Mouse (Mus musculus) heart, postnatal 0 days (tissue): ENCODE data around the gene Cycs. TPM values are rescaled to one million over a fixed set of nuclear protein-coding genes. Genes with fewer than 3 reads are reported as not detected.

Experiments
- ATAC-seq: fragments of 200-750 bp; cut with Nextera tagmentation; 2 replicates; pipeline ENCODE4 v1.8.0; 2017; ENCODE audit warnings: low read depth, moderate number of reproducible peaks, moderate library complexity; ENCODE audit not compliant: insufficient read depth
- DNase-seq: peaks from one replicate; pipeline ENCODE4 v3.0.0-alpha.2; 2016; ENCODE audit warnings: low spot score
- H3K27ac ChIP-seq: fragments of 300-500 bp; sonication (generic); 2 replicates; pipeline ENCODE4 v1.5.1; 2014; ENCODE audit warnings: low read depth, mild to moderate bottlenecking
- H3K27me3 ChIP-seq: fragments of 300-500 bp; sonication (generic); 2 replicates; pipeline ENCODE4 v1.6.1; 2014; ENCODE audit warnings: low read length, mixed read lengths; ENCODE audit not compliant: control insufficient read depth, insufficient read depth
- H3K36me3 ChIP-seq: fragments of 300-500 bp; sonication (generic); replicated peaks from 2 replicates; pipeline ENCODE4 v1.6.1; 2014; ENCODE audit warnings: low read length, mixed read lengths; ENCODE audit not compliant: control insufficient read depth, insufficient read depth
- H3K4me1 ChIP-seq: fragments of 300-500 bp; sonication (generic); 2 replicates; pipeline ENCODE4 v1.6.1; 2014; ENCODE audit warnings: antibody characterized with exemption; ENCODE audit not compliant: control insufficient read depth, insufficient read depth
- H3K4me2 ChIP-seq: fragments of 300-500 bp; sonication (generic); 2 replicates; pipeline ENCODE4 v1.6.1; 2014; ENCODE audit warnings: low read depth, mild to moderate bottlenecking, low read length, moderate library complexity
- H3K4me3 ChIP-seq: fragments of 300-500 bp; sonication (generic); 2 replicates; pipeline ENCODE4 v1.5.1; 2014; ENCODE audit warnings: low read depth, low read length
- H3K9ac ChIP-seq: fragments of 300-500 bp; sonication (generic); replicated peaks from 2 replicates; pipeline ENCODE4 v1.6.1; 2014; ENCODE audit warnings: low read depth, low read length, mixed read lengths
- H3K9me3 ChIP-seq: fragments of 300-500 bp; sonication (generic); replicated peaks from 2 replicates; pipeline ENCODE4 v1.6.1; 2016; ENCODE audit warnings: low read length; ENCODE audit not compliant: control insufficient read depth
- CTCF ChIP-seq: IDR thresholded peaks from 2 replicates; pipeline ENCODE4 v1.5.1; 2016; ENCODE audit warnings: antibody characterized with exemption, control low read depth, low read depth
- EP300 ChIP-seq: IDR thresholded peaks from 2 replicates; pipeline ENCODE4 v1.6.1; 2016; ENCODE audit warnings: antibody characterized with exemption, low read depth
- WGBS: fragments of 180-500 bp; shearing (Covaris S2); extraction: QIAGEN DNeasy Blood & Tissue Kit; methylation state at CpG from one replicate; pipeline ENCODE4 v1.1.7; 2014; 5-methylcytosine and 5-hydroxymethylcytosine counted together
- polyA plus RNA-seq: library from polyadenylated mRNA; unstranded; fragments of >200 nt; fragmentation: Nextera tagmentation; extraction: Ambion mirVana; gene quantifications from 2 replicates; pipeline ENCODE4 v1.2.1, GENCODE M21; 2015
- total RNA-seq: library from RNA; depleted of rRNA; stranded (reverse); fragments of >200 nt; gene quantifications from 2 replicates; pipeline ENCODE4 v1.2.3, GENCODE M21; 2014; ENCODE audit warnings: low replicate concordance

Gene Cycs
- total and polyA plus RNA-seq, 2 experiments from 2014 or later = 87.9 to 391 TPM

GRCm38 (mm10) chr6:50571661-50572060 lies 5.3 kb upstream of the Cycs start:
- Histone ChIP-seq H3K9me3 (no peaks in the 10 kb centered on the region), H3K4me3 (no peak overlapping the region), H3K4me1 (peaks cover 9% of the 10 kb centered on the region; the same call in 1 of the 2 replicates), H3K27ac (no peak overlapping the region), H3K9ac (no peak overlapping the region), H3K27me3 (no peaks in the 10 kb centered on the region), H3K36me3 (no peaks in the 10 kb centered on the region), H3K4me2 (no peak overlapping the region)
- ATAC-seq (no peak), DNase-seq (no peak)
- no peak for TF ChIP-seq CTCF
- no peak for TF ChIP-seq EP300
- WGBS = 65% methylated on average over 1 of the region's 1 CpGs

DNA sequence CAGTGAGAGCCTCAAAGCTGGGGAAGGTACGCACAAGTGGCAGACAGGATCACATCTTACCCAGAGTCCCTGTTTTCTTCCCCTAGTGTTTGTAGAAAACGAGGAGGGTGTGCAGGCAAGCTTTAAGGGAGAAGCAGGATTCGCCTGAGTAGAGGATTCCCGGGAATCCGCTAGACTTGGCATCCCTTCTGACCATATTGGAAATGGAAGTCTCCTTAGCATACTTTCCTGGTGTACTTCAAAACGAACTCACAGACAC lies 588 bp upstream of the Cycs start:
- Histone ChIP-seq H3K4me1 (peaks cover 13% of the 10 kb centered on the region; the same call in 1 of the 2 replicates), H3K27ac (peak overlapping the region; percentile 95), H3K9ac (peak overlapping the region; percentile 82), H3K9me3 (no peaks in the 10 kb centered on the region), H3K4me3 (peak overlapping the region; percentile 93), H3K4me2 (peak overlapping the region; percentile 74), H3K27me3 (no peaks in the 10 kb centered on the region), H3K36me3 (peaks cover 16% of the 10 kb centered on the region)
- DNase-seq (no peak), ATAC-seq (peak; percentile 1; the same call in 1 of the 2 replicates)
- WGBS = 3% methylated on average over 6 of the region's 6 CpGs
- TF ChIP-seq CTCF = no peak
- TF ChIP-seq EP300 = no peak

GRCm38 (mm10) chr6:50563651-50564050 lies 2.7 kb downstream of the Cycs start:
- TF ChIP-seq CTCF = no peak
- no peak overlapping the region for H3K4me2 ChIP-seq
- 95% methylated on average over 3 of the region's 3 CpGs for WGBS
- H3K4me1 ChIP-seq = peaks cover 13% of the 10 kb centered on the region; the same call in 1 of the 2 replicates
- no peaks in the 10 kb centered on the region for H3K9me3 ChIP-seq
- no peak overlapping the region for H3K9ac ChIP-seq
- no peaks in the 10 kb centered on the region for H3K27me3 ChIP-seq
- peaks cover 16% of the 10 kb centered on the region for H3K36me3 ChIP-seq
- no peak for DNase-seq
- no peak for ATAC-seq
- H3K4me3 ChIP-seq = no peak overlapping the region
- H3K27ac ChIP-seq = no peak overlapping the region

GRCm38 (mm10) chr6:50562421-50562820 lies 3.9 kb downstream of the Cycs start:
- H3K4me3 ChIP-seq = no peak overlapping the region
- H3K9ac ChIP-seq = no peak overlapping the region
- DNase-seq (no peak), ATAC-seq (no peak)
- TF ChIP-seq EP300 (no peak), CTCF (no peak)
- H3K4me1 ChIP-seq = peaks cover 8% of the 10 kb centered on the region; the same call in 1 of the 2 replicates
- H3K9me3 ChIP-seq = no peaks in the 10 kb centered on the region
- no peaks in the 10 kb centered on the region for H3K27me3 ChIP-seq
- no peak overlapping the region for H3K27ac ChIP-seq
- H3K4me2 ChIP-seq = no peak overlapping the region
- H3K36me3 ChIP-seq = peaks cover 16% of the 10 kb centered on the region
- WGBS = 88% methylated on average over 4 of the region's 4 CpGs

DNA sequence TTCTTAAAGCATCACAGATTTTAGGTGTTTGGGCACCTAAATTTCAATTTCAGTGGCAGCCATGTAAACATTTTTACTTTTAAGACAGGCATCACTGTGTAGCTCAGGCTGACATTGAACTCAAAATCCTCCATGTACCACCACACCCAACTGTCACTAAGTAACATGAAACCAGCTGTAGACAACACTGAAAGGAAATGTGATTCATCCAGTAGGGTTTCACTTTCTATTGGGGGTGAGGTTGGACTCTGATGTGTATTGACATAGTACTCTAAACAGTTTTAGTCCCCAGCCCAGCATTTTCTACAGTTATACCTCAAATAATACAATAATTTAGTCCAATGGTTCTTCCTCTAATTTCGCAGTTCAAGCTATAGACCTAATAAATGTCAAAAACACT lies 5.6 kb downstream of the Cycs start:
- Histone ChIP-seq H3K27me3 (no peaks in the 10 kb centered on the region), H3K4me2 (no peak overlapping the region), H3K9me3 (no peaks in the 10 kb centered on the region), H3K36me3 (peaks cover 16% of the 10 kb centered on the region), H3K27ac (no peak overlapping the region), H3K9ac (no peak overlapping the region), H3K4me3 (no peak overlapping the region), H3K4me1 (peaks cover 4% of the 10 kb centered on the region; the same call in 1 of the 2 replicates)
- ATAC-seq (no peak), DNase-seq (no peak)
- TF ChIP-seq CTCF = no peak
- no peak for TF ChIP-seq EP300
- WGBS = 93% methylated on average over 1 of the region's 1 CpGs

- H3K4me1 ChIP-seq = 0 out of 2 replicates have a peak, but pooled peaks cover under 1% of the 10 kb centered on the region
- H3K4me2 ChIP-seq = no peak overlapping the region
- no peak overlapping the region for H3K4me3 ChIP-seq
- no peaks in the 10 kb centered on the region for H3K9me3 ChIP-seq
- DNase-seq (no peak), ATAC-seq (no peak)
- peaks cover 12% of the 10 kb centered on the region for H3K36me3 ChIP-seq
- H3K9ac ChIP-seq = no peak overlapping the region
- H3K27me3 ChIP-seq = no peaks in the 10 kb centered on the region
- no peak overlapping the region for H3K27ac ChIP-seq
- TF ChIP-seq EP300 (no peak), CTCF (no peak)
- WGBS = 62% methylated on average over 4 of the region's 4 CpGs
Observed at GRCm38 (mm10) chr6:50558877-50559276, 7.5 kb downstream of the Cycs start.
